Mouse (Mus musculus) liver, embryonic 14.5 days (tissue): ENCODE data around the gene Gp5.

Source experiments
- CTCF ChIP-seq: IDR thresholded peaks from 2 replicates; pipeline ENCODE4 v1.5.1; 2016; ENCODE audit warnings: antibody characterized with exemption, low read depth, control low read depth
- EP300 ChIP-seq: IDR thresholded peaks from 2 replicates; pipeline ENCODE4 v1.6.1; 2016; ENCODE audit warnings: antibody characterized with exemption, low read depth

- TF ChIP-seq CTCF (no peak), EP300 (no peak)
Measured at GRCm38 (mm10) chr16:30266561-30266960, 44.0 kb downstream of the Gp5 start.
